Mouse (Mus musculus): ENCODE results near the gene Dst. TPM values are rescaled to one million over a fixed set of nuclear protein-coding genes. Genes with fewer than 3 reads are reported as not detected.

The Dst gene
- polyA plus RNA-seq, 1 experiment: 197 TPM

DNA sequence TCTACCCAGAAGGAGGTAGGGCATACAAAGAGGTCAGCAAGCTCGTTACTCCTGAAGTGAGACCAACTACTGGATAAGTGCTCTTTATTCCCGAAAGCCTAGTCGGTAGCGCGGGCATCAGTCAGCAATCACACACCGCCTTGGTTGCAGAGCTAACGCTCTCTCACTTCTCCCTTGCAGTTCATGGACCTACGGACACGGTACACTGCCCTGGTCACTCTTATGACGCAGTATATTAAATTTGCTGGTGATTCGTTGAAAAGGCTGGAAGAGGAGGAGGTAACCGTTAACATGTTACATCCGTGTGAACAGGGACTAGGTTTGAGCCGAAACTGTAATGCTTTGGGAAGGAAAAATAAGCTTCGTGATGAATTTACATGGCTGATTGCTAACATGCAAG is 266.5 kb downstream of the Dst start:
- H3K27ac ChIP-seq (ENCODE audit: insufficient read depth, low read depth, low read length): no peak overlapping the region
- H3K4me1 ChIP-seq (ENCODE audit: control insufficient read depth, insufficient read depth, low read length): no peaks in the 10 kb centered on the region
- TF ChIP-seq POLR2A (IDR thresholded peaks at IDR 0.05; ENCODE audit: insufficient read depth, low read depth, low read length) (no peak), CTCF (IDR thresholded peaks at IDR 0.05; ENCODE audit: insufficient read depth, low read depth, low read length) (no peak)
- H3K4me3 ChIP-seq (ENCODE audit: insufficient read depth, low read depth, low read length): no peak overlapping the region
- 93% methylated on average over 15 of the region's 15 CpGs for WGBS

DNA sequence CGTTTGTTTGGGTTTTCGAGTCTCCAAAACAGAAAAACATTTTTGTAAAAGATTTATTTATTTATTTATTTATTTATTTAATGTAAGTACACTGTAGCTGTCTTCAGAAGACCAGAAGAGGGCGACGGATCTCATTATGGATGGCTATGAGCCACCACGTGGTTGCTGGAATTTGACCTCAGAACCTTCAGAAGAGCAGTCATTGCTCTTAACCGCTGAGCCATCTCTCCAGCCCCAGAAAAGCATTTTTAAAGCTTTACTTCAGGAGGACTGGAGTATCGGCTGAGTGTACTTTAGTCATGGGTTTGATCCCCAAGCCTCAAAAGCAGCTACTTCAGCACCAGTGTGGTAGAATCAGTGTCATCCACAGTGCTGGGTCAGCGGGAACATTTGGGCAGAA is 266.9 kb downstream of the Dst start:
- Histone ChIP-seq H3K4me1 (ENCODE audit: control insufficient read depth, insufficient read depth, low read length) (no peaks in the 10 kb centered on the region), H3K27ac (ENCODE audit: insufficient read depth, low read depth, low read length) (no peak overlapping the region), H3K4me3 (ENCODE audit: insufficient read depth, low read depth, low read length) (no peak overlapping the region)
- WGBS: 90% methylated on average over 8 of the region's 8 CpGs
- TF ChIP-seq CTCF (IDR thresholded peaks at IDR 0.05; ENCODE audit: insufficient read depth, low read depth, low read length) (no peak), POLR2A (IDR thresholded peaks at IDR 0.05; ENCODE audit: insufficient read depth, low read depth, low read length) (no peak)

DNA sequence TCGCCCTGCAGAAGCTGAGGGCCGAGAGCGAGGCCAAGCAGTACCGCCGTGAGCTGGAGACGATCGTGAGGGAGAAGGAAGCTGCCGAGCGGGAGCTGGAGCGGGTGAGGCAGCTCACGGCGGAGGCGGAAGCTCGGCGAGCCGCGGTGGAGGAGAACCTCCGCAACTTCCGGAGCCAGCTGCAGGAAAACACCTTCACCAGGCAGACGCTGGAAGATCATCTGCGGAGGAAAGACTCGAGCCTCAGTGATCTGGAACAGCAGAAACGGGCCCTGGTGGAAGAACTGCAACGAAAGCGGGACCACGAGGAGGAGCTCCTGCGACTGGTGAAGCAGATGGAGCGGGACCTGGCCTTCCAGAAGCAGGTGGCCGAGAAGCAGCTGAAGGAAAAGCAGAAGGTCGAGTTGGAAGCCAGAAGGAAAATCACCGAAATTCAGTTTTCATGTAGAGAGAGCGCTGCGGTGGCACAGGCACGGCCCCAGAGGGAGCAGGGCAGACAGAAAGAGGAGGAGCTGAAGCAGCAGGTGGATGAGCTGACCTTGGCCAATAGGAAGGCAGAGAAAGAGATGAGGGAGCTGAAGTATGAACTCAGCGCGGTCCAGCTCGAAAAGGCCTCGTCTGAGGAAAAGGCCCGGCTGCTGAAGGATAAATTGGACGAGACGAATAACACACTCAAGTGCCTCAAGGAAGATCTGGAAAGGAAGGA is 270.1 kb downstream of the Dst start:
- Histone ChIP-seq H3K27ac (ENCODE audit: insufficient read depth, low read depth, low read length) (no peak overlapping the region), H3K4me1 (ENCODE audit: control insufficient read depth, insufficient read depth, low read length) (peaks cover 8% of the 10 kb centered on the region), H3K4me3 (ENCODE audit: insufficient read depth, low read depth, low read length) (peak overlapping the region; percentile 32)
- TF ChIP-seq CTCF (IDR thresholded peaks at IDR 0.05; ENCODE audit: insufficient read depth, low read depth, low read length) (no peak), POLR2A (IDR thresholded peaks at IDR 0.05; ENCODE audit: insufficient read depth, low read depth, low read length) (no peak)
- WGBS: 87% methylated on average over 41 of the region's 41 CpGs

DNA sequence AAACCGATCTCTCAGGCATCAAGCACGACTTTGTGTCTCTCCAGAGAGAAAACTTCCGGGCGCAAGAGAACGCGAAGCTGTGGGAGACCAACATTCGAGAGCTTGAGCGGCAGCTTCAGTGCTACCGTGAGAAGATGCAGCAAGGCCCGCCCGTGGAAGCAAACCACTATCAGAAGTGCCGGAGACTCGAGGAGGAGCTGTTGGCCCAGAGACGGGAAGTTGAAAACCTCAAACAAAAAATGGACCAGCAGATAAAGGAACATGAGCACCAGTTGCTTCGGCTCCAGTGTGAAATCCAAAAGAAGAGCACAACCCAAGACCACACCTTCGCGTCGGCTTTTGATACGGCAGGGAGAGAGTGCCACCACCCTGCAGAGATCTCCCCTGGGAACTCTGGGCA is 271.7 kb downstream of the Dst start:
- Histone ChIP-seq H3K4me1 (ENCODE audit: control insufficient read depth, insufficient read depth, low read length) (peaks cover 10% of the 10 kb centered on the region), H3K4me3 (ENCODE audit: insufficient read depth, low read depth, low read length) (no peak overlapping the region), H3K27ac (ENCODE audit: insufficient read depth, low read depth, low read length) (no peak overlapping the region)
- 96% methylated on average over 19 of the region's 19 CpGs for WGBS
- no peak for TF ChIP-seq CTCF (IDR thresholded peaks at IDR 0.05; ENCODE audit: insufficient read depth, low read depth, low read length)
- no peak for TF ChIP-seq POLR2A (IDR thresholded peaks at IDR 0.05; ENCODE audit: insufficient read depth, low read depth, low read length)

DNA sequence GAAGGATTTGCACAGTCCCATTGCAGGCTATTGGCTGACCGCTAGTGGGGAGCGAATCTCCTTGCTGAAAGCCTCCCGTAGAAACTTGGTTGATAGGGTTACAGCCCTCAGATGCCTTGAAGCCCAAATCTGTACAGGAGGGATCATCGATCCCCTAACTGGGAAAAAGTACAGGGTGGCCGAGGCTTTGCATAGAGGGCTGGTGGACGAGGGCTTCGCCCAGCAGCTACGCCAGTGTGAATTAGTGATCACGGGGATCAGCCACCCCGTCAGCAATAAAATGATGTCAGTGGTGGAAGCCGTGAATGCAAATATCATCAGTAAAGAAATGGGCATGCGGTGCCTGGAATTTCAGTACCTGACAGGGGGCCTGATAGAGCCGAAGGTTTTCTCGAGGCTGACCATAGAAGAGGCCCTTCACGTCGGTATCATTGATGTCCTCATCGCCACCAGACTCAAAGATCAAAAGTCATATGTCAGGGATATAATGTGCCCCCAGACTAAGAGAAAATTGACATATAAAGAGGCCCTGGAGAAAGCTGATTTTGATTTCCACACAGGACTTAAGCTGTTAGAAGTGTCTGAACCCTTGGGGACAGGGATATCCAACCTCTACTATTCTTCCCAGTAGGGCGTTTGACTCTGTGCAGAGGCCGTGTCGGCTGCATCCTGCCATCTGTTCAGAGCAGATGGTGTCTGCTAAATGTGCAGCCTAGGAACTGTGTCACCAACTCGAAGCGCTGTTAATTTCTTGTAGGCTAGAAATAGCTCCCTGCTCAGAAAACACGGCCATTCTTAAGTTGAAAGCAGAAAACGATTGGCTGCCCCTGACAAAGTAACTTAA is 274.6 kb downstream of the Dst start:
- no peak for TF ChIP-seq POLR2A (IDR thresholded peaks at IDR 0.05; ENCODE audit: insufficient read depth, low read depth, low read length)
- Histone ChIP-seq H3K4me1 (ENCODE audit: control insufficient read depth, insufficient read depth, low read length) (peaks cover 10% of the 10 kb centered on the region), H3K27ac (ENCODE audit: insufficient read depth, low read depth, low read length) (no peak overlapping the region), H3K4me3 (ENCODE audit: insufficient read depth, low read depth, low read length) (no peak overlapping the region)
- 69% methylated on average over 24 of the region's 24 CpGs for WGBS

- Histone ChIP-seq H3K27ac (ENCODE audit: insufficient read depth, low read depth, low read length) (no peak overlapping the region), H3K4me1 (ENCODE audit: control insufficient read depth, insufficient read depth, low read length) (peaks cover 10% of the 10 kb centered on the region)
- WGBS: 66% methylated on average over 12 of the region's 12 CpGs
Measured at GRCm38 (mm10) chr1:34183250-34183926, 275.4 kb downstream of the Dst start.

DNA sequence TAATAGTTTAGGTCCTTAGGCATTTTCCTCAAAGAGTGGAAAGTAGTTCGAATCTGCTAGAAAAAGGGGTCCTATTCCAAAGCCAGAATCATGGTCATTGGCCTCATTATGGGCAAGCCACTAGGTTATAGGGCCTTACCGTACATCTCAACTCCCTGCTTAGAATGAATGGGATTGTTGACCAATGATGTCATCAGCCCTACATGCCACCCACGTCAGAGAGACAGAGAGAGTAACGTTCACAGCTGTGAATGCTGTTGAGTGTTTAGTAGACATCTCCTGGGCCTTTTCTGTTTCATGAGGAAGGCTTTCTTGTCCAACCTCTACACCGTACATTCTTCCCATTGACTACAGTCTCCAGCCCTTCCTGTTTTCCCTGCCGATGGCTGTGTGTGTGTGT is 276.2 kb downstream of the Dst start:
- Histone ChIP-seq H3K27ac (ENCODE audit: insufficient read depth, low read depth, low read length) (no peak overlapping the region), H3K4me1 (ENCODE audit: control insufficient read depth, insufficient read depth, low read length) (peaks cover 12% of the 10 kb centered on the region), H3K4me3 (ENCODE audit: insufficient read depth, low read depth, low read length) (no peak overlapping the region)
- 75% methylated on average over 6 of the region's 6 CpGs for WGBS
- TF ChIP-seq POLR2A (IDR thresholded peaks at IDR 0.05; ENCODE audit: insufficient read depth, low read depth, low read length) (no peak), CTCF (IDR thresholded peaks at IDR 0.05; ENCODE audit: insufficient read depth, low read depth, low read length) (no peak)

More at GRCm38 (mm10) chr1:34183250-34183926, 275.4 kb downstream of the Dst start:
- TF ChIP-seq CTCF (IDR thresholded peaks at IDR 0.05; ENCODE audit: insufficient read depth, low read depth, low read length): no peak
- no peak for TF ChIP-seq POLR2A (IDR thresholded peaks at IDR 0.05; ENCODE audit: insufficient read depth, low read depth, low read length)
- H3K4me3 ChIP-seq (ENCODE audit: insufficient read depth, low read depth, low read length): no peak overlapping the region

DNA sequence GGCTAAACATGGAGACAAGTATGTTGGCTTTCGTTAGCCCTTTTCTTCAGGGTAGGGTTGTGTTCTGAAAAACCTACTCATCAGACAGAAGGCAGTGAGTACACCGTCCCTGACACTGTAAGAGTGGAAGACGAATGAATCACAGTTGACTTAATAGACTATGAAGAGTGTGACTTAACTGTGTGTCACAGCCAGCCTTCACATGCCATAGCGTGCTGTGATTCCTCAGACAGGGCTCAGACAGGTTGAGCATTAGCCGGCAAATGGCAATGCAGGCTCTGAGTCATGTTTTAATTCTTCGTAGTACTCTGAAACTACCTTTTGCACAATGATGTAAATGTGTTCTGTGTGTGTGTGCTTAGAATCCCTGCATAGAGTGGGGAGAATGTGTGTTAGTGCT is 278.0 kb downstream of the Dst start:
- Histone ChIP-seq H3K27ac (ENCODE audit: insufficient read depth, low read depth, low read length) (no peak overlapping the region), H3K4me3 (ENCODE audit: insufficient read depth, low read depth, low read length) (no peak overlapping the region), H3K4me1 (ENCODE audit: control insufficient read depth, insufficient read depth, low read length) (peaks cover 12% of the 10 kb centered on the region)
- 79% methylated on average over 6 of the region's 6 CpGs for WGBS
- TF ChIP-seq POLR2A (IDR thresholded peaks at IDR 0.05; ENCODE audit: insufficient read depth, low read depth, low read length) (no peak), CTCF (IDR thresholded peaks at IDR 0.05; ENCODE audit: insufficient read depth, low read depth, low read length) (no peak)

DNA sequence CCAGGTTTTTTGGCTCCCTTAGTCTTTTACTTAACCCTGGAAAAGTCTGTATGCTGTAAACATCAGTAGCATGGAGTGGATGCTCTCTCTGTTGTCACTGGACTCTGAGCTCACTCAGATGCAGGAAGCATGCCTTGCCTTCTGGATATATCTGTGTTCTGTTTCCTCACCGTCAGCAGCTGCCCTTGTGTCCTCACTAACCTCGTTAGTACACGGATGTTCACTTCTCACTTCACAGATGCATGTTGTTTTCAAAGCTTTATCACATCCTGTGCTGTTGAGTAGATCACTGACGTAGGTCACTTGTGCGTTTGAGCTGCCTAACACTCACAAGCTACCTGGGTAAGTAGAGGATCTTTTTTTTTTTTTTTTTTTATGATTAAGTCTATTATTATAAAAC is 279.5 kb downstream of the Dst start:
- TF ChIP-seq CTCF (IDR thresholded peaks at IDR 0.05; ENCODE audit: insufficient read depth, low read depth, low read length): no peak
- no peak for TF ChIP-seq POLR2A (IDR thresholded peaks at IDR 0.05; ENCODE audit: insufficient read depth, low read depth, low read length)
- Histone ChIP-seq H3K4me1 (ENCODE audit: control insufficient read depth, insufficient read depth, low read length) (peaks cover 9% of the 10 kb centered on the region), H3K27ac (ENCODE audit: insufficient read depth, low read depth, low read length) (no peak overlapping the region), H3K4me3 (ENCODE audit: insufficient read depth, low read depth, low read length) (no peak overlapping the region)
- WGBS: 87% methylated on average over 5 of the region's 5 CpGs
